Comparison of ENCODE assay signal across 7 mouse cellular contexts in genomic region chr10:12921551-12922040, GRCm38 (mm10). TPM values are rescaled to one million over a fixed set of nuclear protein-coding genes. Genes with fewer than 3 reads are reported as not detected.
DNase-seq lines count a peak whose midpoint lies in the region; ATAC-seq lines count a peak whose summit lies in the region.

No protein-coding gene starts in this region.

- H3K27me3 ChIP-seq in hindbrain, embryonic 14.5 days (ENCODE audit: control insufficient read depth, insufficient read depth, low read length), result no peaks in the 10 kb centered on the region
- no peaks in the 10 kb centered on the region for H3K27me3 ChIP-seq in lung, embryonic 16.5 days (ENCODE audit: control insufficient read depth, insufficient read depth, low read depth, low read length)
- H3K27me3 ChIP-seq in stomach, embryonic 16.5 days (ENCODE audit: control insufficient read depth, insufficient read depth, low read length), result no peaks in the 10 kb centered on the region

- H3K9me3 ChIP-seq in hindbrain, embryonic 14.5 days (ENCODE audit: control insufficient read depth, low read length), result no peaks in the 10 kb centered on the region
- no peaks in the 10 kb centered on the region for H3K9me3 ChIP-seq in lung, embryonic 16.5 days (ENCODE audit: control insufficient read depth, low read length)
- no peaks in the 10 kb centered on the region for H3K9me3 ChIP-seq in stomach, embryonic 16.5 days (replicated peaks; ENCODE audit: control insufficient read depth, low read length)

- WGBS in hindbrain, embryonic 14.5 days, result 52% methylated on average over 11 of the region's 11 CpGs
- WGBS in lung, embryonic 16.5 days, result 22% methylated on average over 11 of the region's 11 CpGs
- WGBS in stomach, embryonic 16.5 days, result 28% methylated on average over 11 of the region's 11 CpGs

- H3K4me3 ChIP-seq in hindbrain, embryonic 14.5 days (replicated peaks; ENCODE audit: low read length), result peak overlapping the region; percentile 57; the same call in 1 of the 2 replicates
- peak overlapping the region; percentile 79 for H3K4me3 ChIP-seq in lung, embryonic 16.5 days (ENCODE audit: low read length)
- H3K4me3 ChIP-seq in stomach, embryonic 16.5 days (replicated peaks; ENCODE audit: low read length), result peak overlapping the region; percentile 87

- DNase-seq in B cell, adult 2 months, result peak; percentile 58 to 62
- peak; percentile 11 to 36 for DNase-seq in CD8-positive naive resting alpha-beta T cell, adult 2 months (ENCODE audit: low read depth in 2 of 2, low spot score in 2 of 2)
- DNase-seq in embryo, embryonic 10 days (ENCODE audit: low spot score), result peak; percentile 39
- no peak for DNase-seq in hindbrain, embryonic 14.5 days (ENCODE audit: low spot score)
- DNase-seq in gastrocnemius, postnatal 25 days, result no peak

- ATAC-seq in hindbrain, embryonic 14.5 days (ENCODE audit: low FRiP score), result no peak
- no peak for ATAC-seq in lung, embryonic 16.5 days (ENCODE audit: low read depth)
- ATAC-seq in stomach, embryonic 16.5 days (ENCODE audit: insufficient read depth, low FRiP score), result no peak

- peaks cover 3% of the 10 kb centered on the region; the same call in 1 of the 2 replicates for H3K4me1 ChIP-seq in hindbrain, embryonic 14.5 days (replicated peaks; ENCODE audit: control insufficient read depth, insufficient read depth, low read length)
- H3K4me1 ChIP-seq in lung, embryonic 16.5 days (replicated peaks; ENCODE audit: control insufficient read depth, insufficient read depth, low read length), result no peaks in the 10 kb centered on the region
- peaks cover 5% of the 10 kb centered on the region for H3K4me1 ChIP-seq in stomach, embryonic 16.5 days (ENCODE audit: control insufficient read depth, insufficient read depth, low read length)

- no peaks in the 10 kb centered on the region for H3K36me3 ChIP-seq in hindbrain, embryonic 14.5 days (replicated peaks; ENCODE audit: control insufficient read depth, insufficient read depth)
- H3K36me3 ChIP-seq in lung, embryonic 16.5 days (ENCODE audit: control insufficient read depth, insufficient read depth, low read length), result no peaks in the 10 kb centered on the region
- no peaks in the 10 kb centered on the region for H3K36me3 ChIP-seq in stomach, embryonic 16.5 days (ENCODE audit: control insufficient read depth, insufficient read depth, low read length)

- no peak overlapping the region for H3K9ac ChIP-seq in hindbrain, embryonic 14.5 days
- H3K9ac ChIP-seq in lung, embryonic 16.5 days (ENCODE audit: low read length), result no peak overlapping the region
- H3K9ac ChIP-seq in stomach, embryonic 16.5 days (ENCODE audit: low read length), result no peak overlapping the region

- H3K27ac ChIP-seq in hindbrain, embryonic 14.5 days, result no peak overlapping the region
- H3K27ac ChIP-seq in lung, embryonic 16.5 days (ENCODE audit: low read length), result no peak overlapping the region
- no peak overlapping the region for H3K27ac ChIP-seq in stomach, embryonic 16.5 days (ENCODE audit: low read length)

- peak overlapping the region; percentile 55 for H3K4me2 ChIP-seq in hindbrain, embryonic 14.5 days (replicated peaks)
- H3K4me2 ChIP-seq in lung, embryonic 16.5 days (ENCODE audit: low read depth, low read length), result peak overlapping the region; percentile 70
- H3K4me2 ChIP-seq in stomach, embryonic 16.5 days (ENCODE audit: low read depth, low read length), result peak overlapping the region; percentile 64

RNA-seq across cellular contexts. Expression of gene Stx11, which starts 42.5 kb away (rescaled TPM):
- 2.0 and 3.7 TPM in 2 replicates for polyA plus RNA-seq in hindbrain, embryonic 14.5 days (2014; fragmentation: Nextera tagmentation; extraction: Ambion mirVana)
- 2.2 and 2.7 TPM in 2 replicates for polyA plus RNA-seq in lung, embryonic 16.5 days (2015; fragmentation: Nextera tagmentation; extraction: Ambion mirVana)
- 7.0 and 9.3 TPM in 2 replicates for polyA plus RNA-seq in stomach, embryonic 16.5 days (2015; fragmentation: Nextera tagmentation; extraction: Ambion mirVana)
- total RNA-seq in gastrocnemius, postnatal 25 days (2021), result under 1 TPM; 0.24 to 0.28 TPM

RNA-seq across cellular contexts. Expression of gene Utrn, which starts 52.4 kb away (rescaled TPM):
- polyA plus RNA-seq in hindbrain, embryonic 14.5 days (2014; fragmentation: Nextera tagmentation; extraction: Ambion mirVana), result 25.0 and 28.2 TPM in 2 replicates
- 75.8 and 81.7 TPM in 2 replicates for polyA plus RNA-seq in lung, embryonic 16.5 days (2015; fragmentation: Nextera tagmentation; extraction: Ambion mirVana)
- polyA plus RNA-seq in stomach, embryonic 16.5 days (2015; fragmentation: Nextera tagmentation; extraction: Ambion mirVana), result 68.4 and 72.0 TPM in 2 replicates
- 10 to 100 TPM; 29.6 to 39.0 TPM for total RNA-seq in gastrocnemius, postnatal 25 days (2021)

Comparison
In these comparisons a context has a peak if more than half of its experiments do, and no peak if none do; other contexts are left out.
1. DNase-seq: peak in B cell, adult 2 months (2 of 2), CD8-positive naive resting alpha-beta T cell, adult 2 months (2 of 2) and embryo, embryonic 10 days (single experiment); none in hindbrain, embryonic 14.5 days (single experiment) and gastrocnemius, postnatal 25 days (single experiment).
2. Peak in every context shown above with its lines, with median percentiles within 50 percentile points of each other: H3K4me2 ChIP-seq and H3K4me3 ChIP-seq.